Mouse (Mus musculus) neutrophil, adult 65 days (primary cell): ENCODE data around the gene Lhcgr. TPM values are rescaled to one million over a fixed set of nuclear protein-coding genes. Genes with fewer than 3 reads are reported as not detected.

ENCODE experiments used
- total RNA-seq: library from RNA; stranded (reverse); gene quantifications from 2 replicates; pipeline ENCODE4 v1.2.4, GENCODE M21; 2023

Lhcgr gene
- not detected in 2 replicates for total RNA-seq

GRCm38 (mm10) chr17:88791440-88792152, at the start of gene Lhcgr:
TSS of gene Lhcgr (minus strand) at chr17:88791990.

GRCm38 (mm10) chr17:88668452-88668851, 123.3 kb downstream of the Lhcgr start, which contains the start of gene Gtf2a1l:
TSS of gene Gtf2a1l (plus strand) at chr17:88668660.

Other genes starting within 250 kb of the Lhcgr start
- gene Ston1, start 194.3 kb downstream of the Lhcgr start, total RNA-seq, result 0.32 TPM in 1 of 2 replicates, not detected in the other
- not detected in 2 replicates for gene Gtf2a1l, start 123.3 kb downstream of the Lhcgr start, total RNA-seq